Mouse (Mus musculus) cerebellum, adult 9-11 months (tissue): Measurements from ENCODE around the gene Rcc2.

Experiments used
- DNase-seq: peaks from one replicate; pipeline ENCODE4 v3.0.0; 2022

Gene Rcc2

DNA sequence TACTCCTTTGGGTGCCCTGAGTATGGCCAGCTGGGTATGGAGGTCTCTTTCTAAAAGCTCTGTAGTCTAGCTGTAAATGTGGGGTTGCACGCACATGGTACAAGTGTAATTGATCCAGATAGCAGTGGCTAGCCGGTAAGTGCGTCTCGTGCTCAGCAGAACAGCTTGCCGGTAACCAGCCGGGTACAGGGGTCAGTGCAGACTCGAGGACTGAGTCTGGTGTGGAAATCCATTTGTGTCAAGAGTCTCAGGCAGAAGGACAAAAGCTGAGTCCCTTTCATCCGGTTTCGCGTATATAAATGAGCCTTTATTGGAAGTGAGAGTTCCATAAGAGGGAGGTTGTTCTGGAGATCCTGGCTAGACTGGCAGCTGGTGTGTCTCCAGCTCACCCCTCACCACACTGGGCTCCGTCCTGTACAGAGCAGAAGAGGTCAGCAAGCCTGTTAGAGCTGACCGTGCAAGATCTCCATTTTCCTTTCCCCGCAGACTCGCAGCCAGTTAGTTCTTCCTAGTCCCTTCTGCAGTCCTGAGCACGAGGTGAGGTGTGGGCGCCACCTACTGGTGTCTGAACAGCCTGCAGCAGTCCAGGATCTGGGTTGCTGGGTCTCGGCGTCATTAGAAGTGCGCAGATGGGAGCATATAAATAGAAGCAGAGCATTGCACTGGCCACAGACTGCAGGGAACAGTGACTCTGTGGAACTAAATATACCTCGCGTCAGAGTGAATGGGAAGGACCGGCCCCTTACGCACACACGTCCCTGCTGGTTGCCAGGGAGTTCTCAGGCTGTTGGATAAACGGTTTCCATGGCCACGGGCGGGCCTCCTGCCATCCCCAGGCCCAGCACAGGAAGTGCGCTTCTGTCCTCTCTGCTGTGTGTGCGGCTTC is 13.4 kb downstream of the Rcc2 start:
- peak; percentile 98 for DNase-seq

DNA sequence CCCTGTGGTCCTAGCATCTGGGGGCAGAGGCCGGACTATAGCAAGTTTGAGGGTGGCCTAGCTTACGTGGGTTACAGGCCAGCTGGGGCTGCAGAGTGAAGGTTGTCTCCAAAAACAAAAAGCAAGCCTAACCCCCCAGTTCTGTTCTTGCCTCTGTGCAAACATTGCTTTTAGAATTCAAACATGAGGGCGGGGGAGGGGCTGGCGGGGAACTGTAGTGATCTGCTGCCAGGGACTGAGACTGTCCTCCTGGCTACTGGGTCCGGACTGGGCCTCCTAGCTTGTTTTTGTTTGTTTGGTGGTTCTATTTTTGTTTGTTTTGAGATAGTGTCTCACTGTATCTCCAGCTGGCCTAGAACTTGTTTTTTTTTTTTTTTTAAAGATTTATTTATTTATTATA is 14.2 kb downstream of the Rcc2 start:
- DNase-seq: no peak

DNA sequence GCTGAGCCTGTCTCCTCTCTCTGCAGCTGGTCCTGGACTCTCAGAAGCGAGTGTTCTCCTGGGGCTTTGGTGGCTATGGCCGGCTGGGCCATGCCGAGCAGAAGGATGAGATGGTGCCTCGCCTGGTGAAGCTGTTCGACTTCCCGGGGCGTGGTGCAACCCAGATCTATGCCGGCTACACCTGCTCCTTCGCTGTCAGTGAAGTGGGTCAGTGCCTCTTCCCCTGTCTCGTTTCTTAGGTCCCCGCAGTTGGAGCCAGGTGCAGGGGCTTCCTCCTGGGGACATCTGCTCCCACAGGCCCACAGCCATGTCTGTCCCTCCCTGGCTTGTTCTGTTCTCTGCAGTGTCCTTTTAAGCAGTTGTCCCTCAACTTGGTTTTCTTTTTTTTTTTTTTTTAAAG is 16.7 kb downstream of the Rcc2 start:
- no peak for DNase-seq

DNA sequence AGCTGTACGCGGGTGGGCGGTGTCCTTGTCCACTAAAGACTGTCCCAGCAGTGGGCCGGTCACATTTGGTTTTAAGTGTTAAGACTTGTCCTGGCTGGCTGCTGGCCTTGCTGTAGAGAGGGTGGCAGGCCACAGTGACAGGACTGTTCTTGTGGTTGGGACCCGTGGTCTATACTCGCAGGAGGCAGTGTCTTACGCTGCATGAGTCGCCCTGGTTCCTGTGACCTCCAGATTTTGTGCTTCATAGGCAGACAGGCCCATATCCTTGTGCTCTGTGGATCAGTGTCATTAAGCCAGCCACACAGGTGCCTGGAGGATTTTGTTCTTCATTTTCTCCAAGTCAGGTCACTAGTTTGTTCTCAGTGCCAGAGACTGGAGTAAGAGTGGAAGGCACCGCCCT is 18.1 kb downstream of the Rcc2 start:
- DNase-seq: no peak

DNA sequence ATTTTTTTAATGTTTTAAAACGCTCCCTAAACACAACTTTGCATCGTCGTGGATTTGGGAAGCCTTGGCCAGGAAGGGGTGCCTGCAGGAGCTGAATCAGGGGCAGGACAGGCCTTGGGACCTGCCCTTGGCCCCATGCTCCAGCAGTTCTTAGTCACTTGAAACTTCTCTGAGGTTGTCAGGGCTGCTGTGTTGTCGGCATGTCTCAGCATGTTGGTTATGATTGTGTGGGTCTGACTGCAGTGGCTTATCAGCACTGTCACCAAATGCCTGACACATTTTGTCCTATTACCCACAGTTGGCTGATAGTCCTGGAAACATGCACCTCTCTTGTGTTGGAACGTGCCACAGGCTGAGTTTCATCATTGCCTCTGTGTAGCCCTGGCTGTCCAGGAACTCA is 19.8 kb downstream of the Rcc2 start:
- DNase-seq: no peak

DNA sequence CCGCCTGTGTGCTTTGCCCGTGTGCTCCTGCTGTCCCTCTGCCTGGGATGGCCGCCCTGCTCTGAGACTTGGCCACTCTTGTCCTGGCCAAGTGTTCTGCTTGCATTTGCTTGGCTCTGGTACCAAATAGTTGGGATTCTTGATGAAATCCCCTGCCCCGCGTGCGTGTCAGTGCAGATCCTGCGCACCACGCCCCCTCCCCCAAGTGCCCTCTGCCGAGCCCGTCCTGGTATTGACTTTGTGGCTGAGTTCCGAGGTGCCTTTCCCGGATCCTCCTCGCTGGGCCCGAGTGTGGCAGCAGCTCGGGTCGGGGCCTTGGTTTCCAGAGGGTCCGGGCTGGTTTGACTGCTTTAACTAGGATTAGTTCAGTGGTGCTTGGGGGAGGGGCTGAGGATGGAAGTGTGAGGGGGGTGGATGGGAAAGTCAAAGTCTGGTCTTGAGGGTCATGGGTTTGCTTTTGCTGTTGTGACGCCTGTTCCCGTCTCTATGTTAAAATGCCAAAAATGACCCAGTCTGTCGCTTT is 21.7 kb downstream of the Rcc2 start:
- DNase-seq: no peak

DNA sequence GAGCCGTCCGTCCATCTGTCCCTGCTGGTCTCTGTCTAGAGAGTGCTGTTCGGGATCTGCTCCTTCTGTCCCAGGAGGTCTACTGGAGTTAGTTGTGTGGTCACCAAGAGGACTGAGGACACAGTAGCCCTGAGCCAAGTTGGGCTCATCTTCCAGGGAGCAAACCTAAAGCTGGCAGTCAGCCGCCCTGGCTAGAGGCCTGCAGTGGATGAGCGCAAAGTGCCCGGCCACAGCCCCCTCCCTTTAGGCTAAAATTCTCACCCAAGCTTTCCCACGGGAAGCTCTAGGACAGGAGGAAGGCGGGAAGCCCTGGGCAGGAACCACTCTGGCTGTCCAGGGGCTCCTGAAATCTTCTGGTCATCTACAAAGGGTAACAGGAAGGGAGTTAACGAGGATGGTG is 22.4 kb downstream of the Rcc2 start:
- DNase-seq: no peak

DNA sequence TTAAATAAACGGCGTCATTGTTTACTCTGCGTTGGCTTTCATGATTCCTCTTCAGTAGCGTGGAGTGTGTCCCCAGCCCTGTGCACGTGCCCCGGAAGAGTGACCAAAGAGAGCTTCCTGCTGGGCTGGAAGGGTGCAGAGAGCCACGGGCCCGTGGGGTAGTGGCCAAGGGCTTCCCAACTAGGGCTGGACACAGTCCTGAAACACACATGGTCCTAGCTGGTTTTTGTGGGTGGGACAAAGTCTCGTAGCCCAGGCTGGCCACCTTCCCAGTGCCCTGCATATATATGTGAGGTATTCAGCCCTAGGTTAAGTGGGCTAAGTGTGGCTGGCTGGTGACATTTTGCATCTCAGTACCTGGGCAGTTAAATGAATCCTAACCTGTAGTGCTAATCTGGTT is 22.9 kb downstream of the Rcc2 start:
- DNase-seq: no peak

DNA sequence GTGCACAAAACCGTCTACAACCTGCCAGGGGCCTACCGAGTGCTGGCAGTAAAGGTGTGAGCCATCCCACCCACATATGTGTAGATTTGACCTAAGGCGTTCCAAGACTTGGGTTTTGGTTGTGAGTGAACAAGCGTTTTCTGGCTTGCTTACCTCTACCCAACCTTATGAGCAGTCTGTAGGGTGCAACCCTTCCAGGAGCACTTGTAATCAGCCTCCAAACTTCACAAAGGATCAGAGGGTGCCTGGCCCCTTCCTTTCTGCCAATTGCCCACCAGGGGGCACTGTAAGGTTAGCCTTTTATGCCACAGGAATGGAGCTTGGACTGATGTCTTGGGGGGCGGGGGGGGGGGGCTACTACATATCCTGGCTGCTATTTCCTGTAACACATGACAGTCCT is 23.5 kb downstream of the Rcc2 start:
- DNase-seq: no peak

DNA sequence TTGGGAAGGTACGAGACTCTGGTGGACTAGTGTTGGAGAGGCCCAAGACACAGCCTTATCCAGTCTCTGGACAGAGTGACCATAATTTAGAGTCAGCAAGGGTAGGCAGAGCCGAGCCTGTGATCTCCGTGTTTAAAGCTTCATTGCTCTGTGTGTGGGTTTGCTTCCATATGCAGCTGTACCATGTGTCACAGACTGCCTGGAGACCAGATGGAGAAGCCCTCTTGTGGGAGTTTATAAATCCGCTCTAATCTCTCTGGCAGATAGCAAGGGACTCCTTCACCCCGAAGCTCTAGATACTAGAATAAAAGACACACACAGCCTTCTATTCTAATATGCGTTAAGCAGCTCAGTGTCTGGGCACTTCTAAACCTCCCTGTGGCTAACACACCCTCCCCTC is 24.4 kb downstream of the Rcc2 start:
- DNase-seq: no peak

DNA sequence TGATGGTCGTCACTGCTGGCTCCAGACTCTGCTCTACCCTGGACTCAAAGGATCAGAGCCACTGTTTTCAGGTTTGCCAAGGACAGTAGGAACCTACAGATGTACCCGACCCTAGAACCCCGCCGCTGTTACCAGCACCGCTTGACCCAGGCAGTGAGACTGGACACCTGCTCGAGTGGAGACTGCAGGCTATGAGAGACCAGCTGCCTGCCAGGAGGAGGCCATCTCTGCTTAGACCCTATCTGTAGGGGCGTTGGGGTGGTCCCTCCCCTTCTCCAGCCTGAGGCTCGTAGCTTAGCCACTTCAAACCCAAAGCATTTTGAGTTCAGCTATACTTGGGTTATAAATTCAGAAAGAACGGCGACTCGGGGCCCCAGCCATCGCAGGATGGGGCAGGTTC is 26.6 kb downstream of the Rcc2 start:
- no peak for DNase-seq

DNA sequence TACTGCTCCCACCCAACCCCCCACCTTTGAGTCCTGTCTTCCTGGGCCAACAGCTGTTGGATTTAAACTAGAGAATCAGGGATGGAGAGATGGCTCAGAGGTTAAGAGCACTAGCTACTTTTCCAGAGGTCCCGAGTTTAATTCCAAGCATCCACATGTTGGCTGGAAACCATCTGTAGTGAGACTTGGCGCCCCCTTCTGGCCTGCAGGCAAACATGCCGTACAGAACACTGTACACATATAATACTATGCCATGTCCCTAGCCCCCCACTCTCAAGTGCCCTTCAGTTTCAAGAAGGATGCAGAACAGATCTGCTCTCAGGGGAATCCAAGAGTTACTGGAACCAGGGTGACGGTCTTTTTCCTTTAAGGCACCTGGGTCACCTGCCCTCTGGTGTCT is 31.3 kb downstream of the Rcc2 start:
- no peak for DNase-seq

DNA sequence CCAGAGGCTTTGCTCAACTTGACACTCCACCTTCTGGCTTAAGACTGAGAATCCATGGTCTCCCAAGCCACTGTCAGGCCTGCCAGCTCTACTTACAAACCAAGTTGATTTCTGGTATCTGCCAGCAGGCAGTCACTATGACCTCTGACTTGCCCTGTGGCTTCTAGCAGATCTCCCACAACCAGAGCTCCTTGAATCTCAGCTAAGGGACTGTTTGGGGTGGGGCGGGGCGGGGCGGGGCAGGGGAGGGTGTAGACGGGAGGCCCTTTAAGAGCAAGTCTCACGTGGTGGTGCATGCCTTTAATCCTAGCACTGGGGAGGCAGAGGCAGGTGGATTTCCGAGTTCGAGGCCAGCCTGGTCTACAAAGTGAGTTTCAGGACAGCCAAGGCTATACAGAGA is 32.5 kb downstream of the Rcc2 start:
- no peak for DNase-seq

DNA sequence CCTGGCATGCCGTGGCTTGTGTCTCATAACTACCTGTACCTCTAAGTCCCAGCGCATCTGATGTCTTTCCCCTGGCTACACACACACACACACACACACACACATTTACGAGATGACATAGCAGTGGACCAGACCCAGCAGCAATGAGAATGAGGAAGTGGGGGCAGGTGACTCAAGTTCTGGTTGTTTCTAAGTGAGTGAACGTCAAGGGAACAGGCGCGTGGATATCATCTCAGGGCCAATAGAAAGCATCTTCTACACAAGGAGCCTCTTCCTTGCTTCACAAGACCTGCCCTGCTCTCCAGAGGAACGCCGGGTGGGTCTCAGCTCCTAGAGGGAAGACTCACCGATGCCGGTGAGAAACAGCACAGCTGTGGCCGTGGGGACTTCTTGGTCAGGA is 40.3 kb downstream of the Rcc2 start:
- DNase-seq: no peak

DNA sequence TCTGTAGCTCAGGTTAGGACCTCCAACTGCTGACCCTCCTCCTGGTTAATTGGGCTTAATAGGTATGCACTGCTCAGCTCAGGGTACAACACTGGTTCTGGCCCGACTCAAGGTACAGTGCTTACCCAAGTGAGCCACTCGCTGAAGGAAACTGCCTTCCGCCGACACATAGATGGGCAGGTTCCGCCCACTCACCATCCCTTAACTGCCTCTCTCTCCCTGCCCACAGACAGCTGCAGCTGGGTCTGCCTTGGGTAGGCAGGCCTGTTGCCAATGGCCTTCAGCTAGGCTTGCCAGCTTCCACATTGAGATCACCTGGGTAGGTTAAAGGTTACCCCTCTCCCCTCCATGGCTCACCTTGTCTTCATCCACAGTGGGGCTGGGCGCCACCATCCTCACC is 41.1 kb downstream of the Rcc2 start:
- DNase-seq: no peak

DNA sequence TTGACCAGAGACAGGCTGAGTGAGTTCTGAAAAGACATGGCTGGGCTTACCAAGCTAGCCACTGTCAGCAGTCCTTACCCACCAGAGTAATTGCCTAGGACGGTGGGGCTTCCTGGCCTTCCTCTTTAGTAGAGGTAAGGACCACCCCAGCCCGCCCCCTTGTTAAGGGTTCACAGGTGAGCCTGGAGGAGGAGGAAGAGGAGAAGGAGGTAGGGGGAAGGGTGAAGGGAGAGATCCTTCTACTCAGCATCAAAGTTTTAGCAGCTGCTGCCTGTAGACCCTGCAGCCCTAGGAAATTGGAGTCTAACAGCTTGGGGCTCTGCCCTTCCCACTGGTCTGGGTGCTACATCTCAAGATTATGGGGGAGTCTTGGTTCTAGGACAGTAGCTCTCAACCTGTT is 42.2 kb downstream of the Rcc2 start, which contains the start of gene Padi6:
Padi6 (minus strand) TSS at position 101 of the 400 bp plus-strand sequence.
- DNase-seq: no peak

DNA sequence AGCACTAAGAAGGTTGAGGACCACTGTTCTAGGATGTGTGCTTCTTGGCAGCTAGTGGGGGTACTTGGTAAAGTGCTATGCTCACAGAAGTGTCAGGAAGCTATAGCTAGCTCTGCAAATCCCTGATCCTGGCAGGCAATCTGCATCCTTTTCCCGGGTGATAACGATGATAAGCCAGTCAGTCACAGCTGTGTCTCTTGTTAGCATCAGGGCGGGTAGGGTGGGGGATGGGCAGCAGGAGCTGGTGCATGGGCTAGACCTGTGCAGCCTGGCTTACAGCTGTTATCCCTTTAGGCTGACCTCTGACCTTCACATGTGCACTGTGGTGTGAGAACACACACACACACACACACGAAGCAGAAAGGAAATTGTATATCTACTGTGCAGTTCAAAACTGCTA is 42.7 kb downstream of the Rcc2 start:
- no peak for DNase-seq

DNA sequence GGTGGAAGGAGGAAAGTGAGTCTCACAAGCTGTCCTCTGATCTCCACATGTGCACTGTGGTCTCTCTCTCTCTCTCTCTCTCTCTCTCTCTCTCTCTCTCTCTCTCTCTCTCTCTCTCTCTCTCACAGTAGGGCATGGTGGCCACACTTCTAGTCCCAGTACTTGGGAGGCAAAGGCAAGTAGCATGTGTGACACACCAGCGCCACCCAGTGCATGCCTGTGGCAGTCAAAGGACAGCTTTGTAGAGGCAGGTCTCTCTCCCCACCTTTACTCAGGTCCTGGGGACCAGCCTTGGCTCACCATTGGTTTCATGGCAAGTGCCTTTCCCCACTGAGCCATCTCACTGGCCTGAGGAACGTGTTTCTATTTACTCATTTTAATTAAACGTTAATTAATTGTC is 44.3 kb downstream of the Rcc2 start:
- peak; percentile 35 for DNase-seq

DNA sequence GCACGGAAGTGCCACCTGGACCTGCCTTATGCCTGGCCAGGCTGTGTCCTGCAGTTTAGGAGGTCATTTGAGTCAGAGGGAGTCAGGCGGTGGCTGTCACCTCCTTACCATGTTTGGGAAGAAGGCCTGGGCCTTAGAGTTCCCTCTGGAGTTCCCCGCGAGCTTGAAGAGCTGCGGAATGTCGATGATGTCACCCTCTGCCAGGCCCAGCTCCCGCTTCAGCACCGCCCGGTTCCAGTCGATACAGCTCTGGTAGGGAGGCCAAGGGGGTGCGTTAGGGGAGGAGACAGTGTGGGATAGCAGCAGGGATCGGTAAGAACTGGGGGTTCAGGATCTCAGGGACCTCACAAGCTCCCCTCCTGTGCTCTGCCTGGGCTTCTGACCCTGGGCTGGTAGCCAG is 47.6 kb downstream of the Rcc2 start:
- DNase-seq: no peak

DNA sequence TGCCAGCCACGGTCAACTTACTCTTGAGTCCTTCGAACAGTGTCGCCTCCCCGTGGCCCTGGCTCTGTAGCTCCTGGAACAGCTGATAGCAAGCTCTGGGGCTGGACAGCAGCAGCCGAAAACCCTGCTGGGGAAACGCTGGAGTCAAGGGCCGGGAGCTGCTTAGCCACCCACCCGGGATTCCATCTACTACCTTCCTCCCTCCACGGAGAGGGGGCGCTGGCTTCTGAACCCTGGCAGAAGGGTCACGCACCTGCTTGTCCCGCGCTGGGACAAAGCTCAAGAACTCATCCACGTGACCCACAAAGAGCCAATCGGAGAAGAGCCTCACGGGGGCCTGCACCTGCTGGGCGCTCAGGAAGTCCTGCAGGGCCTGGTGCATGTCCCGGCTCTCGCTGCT is 50.0 kb downstream of the Rcc2 start:
- DNase-seq: peak; percentile 11

DNA sequence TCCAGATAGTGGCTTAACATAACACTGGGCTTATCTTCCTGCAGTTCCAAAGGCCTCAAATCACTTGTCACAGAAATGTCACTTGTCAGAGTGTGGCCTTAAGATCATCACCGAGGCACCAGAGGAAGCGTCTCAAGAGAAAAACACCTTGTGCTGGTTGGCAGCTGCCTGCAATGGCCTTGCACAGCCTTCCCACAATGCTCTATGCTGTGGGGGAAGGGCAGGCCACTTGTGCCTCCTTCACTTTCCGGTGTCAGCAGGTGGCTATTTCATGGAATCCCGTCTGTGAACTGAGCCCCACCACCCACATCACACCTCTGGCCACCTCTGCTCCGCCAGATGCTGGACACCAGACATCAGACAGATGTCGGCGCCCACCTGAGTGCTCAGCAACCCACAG is 53.0 kb downstream of the Rcc2 start:
- DNase-seq: no peak

DNA sequence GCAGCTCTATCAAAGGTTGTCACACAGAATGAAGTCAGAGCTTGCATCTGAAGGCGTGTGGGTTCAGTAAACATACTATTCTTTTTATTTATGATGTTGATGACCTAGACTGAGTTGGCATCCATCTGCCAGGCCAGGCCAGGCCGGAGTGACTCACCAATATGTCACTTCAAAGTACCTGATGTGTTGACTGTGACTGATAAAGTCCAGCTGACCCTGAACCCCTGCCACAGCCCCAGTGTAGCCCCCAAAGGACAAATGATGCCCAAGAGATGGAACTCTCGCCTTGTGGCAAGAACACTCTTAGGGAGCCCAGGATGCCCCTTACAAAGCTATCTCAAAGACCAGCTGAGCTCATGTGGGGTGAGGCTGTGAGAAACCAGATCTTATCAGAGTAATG is 55.5 kb downstream of the Rcc2 start:
- DNase-seq: no peak

DNA sequence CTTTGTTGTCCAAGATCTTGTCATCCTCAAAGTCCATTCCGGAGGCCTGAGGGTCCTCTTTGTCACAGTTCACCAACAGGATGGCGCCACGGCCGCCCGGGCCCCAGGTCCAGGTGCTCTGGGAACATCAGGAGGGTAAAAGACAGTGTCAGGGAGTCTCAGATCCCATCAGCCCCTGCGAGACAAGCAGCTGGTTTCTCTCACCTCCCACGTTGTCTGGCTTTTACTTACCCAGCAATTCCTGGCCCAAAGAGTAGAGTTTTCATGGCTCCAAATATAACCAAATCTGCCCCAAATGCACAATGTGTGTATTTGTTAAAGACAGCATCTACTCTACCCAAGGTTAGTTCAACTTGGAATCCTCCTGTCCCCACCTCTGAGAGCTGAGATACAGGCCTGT is 61.3 kb downstream of the Rcc2 start:
- no peak for DNase-seq

DNA sequence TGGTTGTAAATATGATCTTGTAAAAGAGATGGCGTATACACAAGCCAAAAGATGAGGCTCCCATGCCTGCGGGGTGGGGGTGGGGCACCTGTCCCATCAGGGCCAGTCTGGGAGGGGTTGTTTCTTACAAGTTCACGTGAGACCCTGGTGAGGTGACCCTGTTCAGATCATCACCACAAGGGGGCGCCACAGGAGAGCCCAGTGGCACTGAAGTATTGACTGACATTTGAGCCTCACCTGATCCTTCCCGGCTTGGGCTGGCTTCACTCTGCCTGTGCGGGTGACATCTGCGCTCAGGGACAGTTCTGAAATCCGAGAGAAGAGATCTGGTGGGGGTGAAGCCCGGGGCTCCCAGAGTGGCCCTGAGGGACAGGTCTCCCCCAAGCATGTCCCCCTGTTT is 62.8 kb downstream of the Rcc2 start:
- peak; percentile 7 for DNase-seq

DNA sequence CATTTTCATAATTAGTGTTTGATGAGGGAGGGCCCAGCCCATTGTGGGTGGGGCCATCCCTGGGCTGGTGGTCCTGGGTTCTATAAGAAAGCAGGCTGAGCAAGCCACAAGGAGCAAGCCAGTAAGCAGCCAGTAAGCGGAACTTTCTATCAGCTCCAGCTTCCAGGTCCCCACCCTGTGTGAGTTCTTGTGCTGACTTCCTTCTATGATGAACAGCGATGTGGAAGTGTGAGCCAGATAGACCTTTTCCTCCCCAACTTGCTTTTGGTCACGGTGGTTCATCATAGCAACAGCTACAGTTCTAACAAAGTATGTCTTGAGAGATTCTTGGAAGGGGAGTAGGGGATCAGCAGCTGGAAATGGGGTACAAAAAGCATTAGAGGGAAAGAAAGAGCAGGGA is 65.6 kb downstream of the Rcc2 start:
- DNase-seq: no peak
